Mouse (Mus musculus) kidney, adult 2 months (tissue): ENCODE results near the gene Ttll7.

Experiments
- CTCF ChIP-seq: fragments of 200-500 bp; conservative IDR thresholded peaks from 2 replicates; pipeline ENCODE4 v1.5.1; 2011; ENCODE audit warnings: low read depth, mild to moderate bottlenecking, control low read depth, low read length, moderate library complexity, mixed read lengths; ENCODE audit not compliant: insufficient read depth, insufficient read length
- POLR2A ChIP-seq: fragments of 200-500 bp; IDR thresholded peaks from one replicate; pipeline ENCODE4 v1.6.1; 2011; ENCODE audit warnings: low read depth, low read length, control low read depth

- TF ChIP-seq CTCF (no peak), POLR2A (no peak)
These were observed 148.8 kb downstream of the Ttll7 start for GRCm38 (mm10) chr3:147000963-147001362.
